Mouse (Mus musculus): ENCODE results near the gene Gga3. TPM values are rescaled to one million over a fixed set of nuclear protein-coding genes. Genes with fewer than 3 reads are reported as not detected.
A peak's percentile ranks its signal among the peaks of the same experiment; 100 is the strongest.

The Gga3 gene
- polyA plus RNA-seq, 1 experiment, result 30.3 TPM

GRCm38 (mm10) chr11:115543571-115543970 lies 60.3 kb downstream of the Gga3 start:
- TF ChIP-seq POLR2A (IDR thresholded peaks at IDR 0.05; ENCODE audit: low read depth, low read length), result no peak
- Histone ChIP-seq H3K27ac (ENCODE audit: insufficient read depth, low read length) (no peak overlapping the region), H3K4me3 (ENCODE audit: insufficient read depth, low read length) (no peak overlapping the region), H3K4me1 (ENCODE audit: control insufficient read depth, insufficient read depth, low read length) (no peaks in the 10 kb centered on the region)

- no peak overlapping the region for H3K27ac ChIP-seq (ENCODE audit: insufficient read depth, low read length)
- TF ChIP-seq CTCF (IDR thresholded peaks at IDR 0.05; ENCODE audit: borderline replicate concordance, insufficient read depth, low read length), result no peak
- no peak for TF ChIP-seq POLR2A (IDR thresholded peaks at IDR 0.05; ENCODE audit: low read depth, low read length)
- H3K4me3 ChIP-seq (ENCODE audit: insufficient read depth, low read length), result no peak overlapping the region
- no peaks in the 10 kb centered on the region for H3K4me1 ChIP-seq (ENCODE audit: control insufficient read depth, insufficient read depth, low read length)
Measured at GRCm38 (mm10) chr11:115538045-115538444, 65.8 kb downstream of the Gga3 start.

GRCm38 (mm10) chr11:115536856-115537568 lies 66.8 kb downstream of the Gga3 start:
- TF ChIP-seq POLR2A (IDR thresholded peaks at IDR 0.05; ENCODE audit: low read depth, low read length) (0 out of 2 replicates have a peak, but pooled peaks have one; percentile 23), CTCF (IDR thresholded peaks at IDR 0.05; ENCODE audit: borderline replicate concordance, insufficient read depth, low read length) (no peak)
- no peak overlapping the region for H3K4me3 ChIP-seq (ENCODE audit: insufficient read depth, low read length)
- peak overlapping the region; percentile 77 for H3K27ac ChIP-seq (ENCODE audit: insufficient read depth, low read length)
- no peaks in the 10 kb centered on the region for H3K4me1 ChIP-seq (ENCODE audit: control insufficient read depth, insufficient read depth, low read length)

- no peak for TF ChIP-seq CTCF (IDR thresholded peaks at IDR 0.05; ENCODE audit: borderline replicate concordance, insufficient read depth, low read length)
- peak; percentile 73 for TF ChIP-seq POLR2A (IDR thresholded peaks at IDR 0.05; ENCODE audit: low read depth, low read length)
- H3K4me3 ChIP-seq (ENCODE audit: insufficient read depth, low read length), result peak within 1 kb of the TSS; percentile 91
- no peaks in the 10 kb centered on the region for H3K4me1 ChIP-seq (ENCODE audit: control insufficient read depth, insufficient read depth, low read length)
- peak within 1 kb of the TSS; percentile 87 for H3K27ac ChIP-seq (ENCODE audit: insufficient read depth, low read length)
Measured at GRCm38 (mm10) chr11:115536038-115536681, 67.7 kb downstream of the Gga3 start, which contains the start of gene Sumo2. TSS of gene Sumo2 (minus strand) at chr11:115536276.

GRCm38 (mm10) chr11:115535401-115536037 lies 68.3 kb downstream of the Gga3 start:
- H3K27ac ChIP-seq (ENCODE audit: insufficient read depth, low read length), result peak overlapping the region; percentile 87
- no peak for TF ChIP-seq POLR2A (IDR thresholded peaks at IDR 0.05; ENCODE audit: low read depth, low read length)
- TF ChIP-seq CTCF (IDR thresholded peaks at IDR 0.05; ENCODE audit: borderline replicate concordance, insufficient read depth, low read length), result no peak
- peak overlapping the region; percentile 91 for H3K4me3 ChIP-seq (ENCODE audit: insufficient read depth, low read length)
- no peaks in the 10 kb centered on the region for H3K4me1 ChIP-seq (ENCODE audit: control insufficient read depth, insufficient read depth, low read length)

GRCm38 (mm10) chr11:115534759-115535371 lies 69.0 kb downstream of the Gga3 start:
- Histone ChIP-seq H3K4me3 (ENCODE audit: insufficient read depth, low read length) (peak overlapping the region; percentile 91), H3K4me1 (ENCODE audit: control insufficient read depth, insufficient read depth, low read length) (no peaks in the 10 kb centered on the region), H3K27ac (ENCODE audit: insufficient read depth, low read length) (0 out of 2 replicates have a peak overlapping the region, but pooled peaks have one; percentile 87)
- TF ChIP-seq CTCF (IDR thresholded peaks at IDR 0.05; ENCODE audit: borderline replicate concordance, insufficient read depth, low read length) (no peak), POLR2A (IDR thresholded peaks at IDR 0.05; ENCODE audit: low read depth, low read length) (no peak; the same call in 1 of the 2 replicates)

Other genes starting within 250 kb of the Gga3 start
- 3.2 and 5.9 TPM in 2 replicates for gene Hid1, start 236.3 kb downstream of the Gga3 start, polyA plus RNA-seq (2011; ENCODE audit: insufficient read length, low read depth, missing spikeins)
- gene Cdr2l, start 222.1 kb downstream of the Gga3 start, polyA plus RNA-seq (2011; ENCODE audit: insufficient read length, low read depth, missing spikeins), result 24.2 and 29.5 TPM in 2 replicates
- gene Mrpl58, start 200.3 kb downstream of the Gga3 start, polyA plus RNA-seq (2011; ENCODE audit: insufficient read length, low read depth, missing spikeins), result 35.3 and 46.6 TPM in 2 replicates
- 334 and 405 TPM in 2 replicates for gene Atp5h, start 184.1 kb downstream of the Gga3 start, polyA plus RNA-seq (2011; ENCODE audit: insufficient read length, low read depth, missing spikeins)
- 15.9 and 18.2 TPM in 2 replicates for gene Kctd2, start 183.9 kb downstream of the Gga3 start, polyA plus RNA-seq (2011; ENCODE audit: insufficient read length, low read depth, missing spikeins)
- not detected in 2 replicates for gene Trim80, start 163.5 kb downstream of the Gga3 start, polyA plus RNA-seq (2011; ENCODE audit: insufficient read length, low read depth, missing spikeins)
- gene Slc16a5, start 141.6 kb downstream of the Gga3 start, polyA plus RNA-seq (2011; ENCODE audit: insufficient read length, low read depth, missing spikeins), result not detected in 2 replicates
- gene Armc7, start 128.4 kb downstream of the Gga3 start, polyA plus RNA-seq (2011; ENCODE audit: insufficient read length, low read depth, missing spikeins), result 7.1 and 8.2 TPM in 2 replicates
- gene Nt5c, start 112.2 kb downstream of the Gga3 start, polyA plus RNA-seq (2011; ENCODE audit: insufficient read length, low read depth, missing spikeins), result 54.2 and 76.2 TPM in 2 replicates
- gene Jpt1, start 89.7 kb downstream of the Gga3 start, polyA plus RNA-seq (2011; ENCODE audit: insufficient read length, low read depth, missing spikeins), result 141 and 164 TPM in 2 replicates
- gene Sumo2, start 67.8 kb downstream of the Gga3 start, polyA plus RNA-seq (2011; ENCODE audit: insufficient read length, low read depth, missing spikeins), result 408 and 505 TPM in 2 replicates
- gene Nup85, start 39.6 kb downstream of the Gga3 start, polyA plus RNA-seq (2011; ENCODE audit: insufficient read length, low read depth, missing spikeins), result 68.0 and 81.1 TPM in 2 replicates
- 31.0 and 36.5 TPM in 2 replicates for gene Mrps7, start 126 bp downstream of the Gga3 start, polyA plus RNA-seq (2011; ENCODE audit: insufficient read length, low read depth, missing spikeins)
- 22.3 and 26.6 TPM in 2 replicates for gene Mif4gd, start 8.9 kb upstream of the Gga3 start, polyA plus RNA-seq (2011; ENCODE audit: insufficient read length, low read depth, missing spikeins)
- 13.6 and 14.0 TPM in 2 replicates for gene Slc25a19, start 24.2 kb upstream of the Gga3 start, polyA plus RNA-seq (2011; ENCODE audit: insufficient read length, low read depth, missing spikeins)
- 61.1 and 69.3 TPM in 2 replicates for gene Grb2, start 104.5 kb upstream of the Gga3 start, polyA plus RNA-seq (2011; ENCODE audit: insufficient read length, low read depth, missing spikeins)
- gene Tmem94, start 161.4 kb upstream of the Gga3 start, polyA plus RNA-seq (2011; ENCODE audit: insufficient read length, low read depth, missing spikeins), result 15.1 and 17.4 TPM in 2 replicates
- 10.0 and 13.1 TPM in 2 replicates for gene Caskin2, start 209.6 kb upstream of the Gga3 start, polyA plus RNA-seq (2011; ENCODE audit: insufficient read length, low read depth, missing spikeins)
- gene Tsen54, start 210.7 kb upstream of the Gga3 start, polyA plus RNA-seq (2011; ENCODE audit: insufficient read length, low read depth, missing spikeins), result 10.1 and 12.2 TPM in 2 replicates
- gene Llgl2, start 220.0 kb upstream of the Gga3 start, polyA plus RNA-seq (2011; ENCODE audit: insufficient read length, low read depth, missing spikeins), result 3.0 and 3.7 TPM in 2 replicates